Mouse (Mus musculus) heart, embryonic 13.5 days (tissue): Measurements from ENCODE around the gene Ubqln4. TPM values are rescaled to one million over a fixed set of nuclear protein-coding genes. Genes with fewer than 3 reads are reported as not detected.
"Not testable (repeated sequence)": the region's sequence is repeated elsewhere in the genome, so short reads cannot be mapped to it uniquely, and the experiment has no call there.

Source experiments
- ATAC-seq: fragments of 200-750 bp; cut with Nextera tagmentation; 2 replicates; pipeline ENCODE4 v1.8.0; 2017; ENCODE audit warnings: moderate TSS enrichment; ENCODE audit not compliant: insufficient number of reproducible peaks, low FRiP score, low TSS enrichment; ENCODE audit errors: extremely low read depth
- H3K27ac ChIP-seq: fragments of 300-500 bp; sonication (generic); replicated peaks from 2 replicates; pipeline ENCODE4 v1.5.1; 2015; ENCODE audit warnings: moderate library complexity, mild to moderate bottlenecking, inconsistent platforms
- H3K27me3 ChIP-seq: fragments of 300-500 bp; sonication (generic); replicated peaks from 2 replicates; pipeline ENCODE4 v1.6.1; 2015; ENCODE audit warnings: mild to moderate bottlenecking, inconsistent platforms
- H3K36me3 ChIP-seq: fragments of 300-500 bp; sonication (generic); 2 replicates; pipeline ENCODE4 v1.6.1; 2015; ENCODE audit warnings: mild to moderate bottlenecking, inconsistent platforms
- H3K4me1 ChIP-seq: fragments of 300-500 bp; sonication (generic); 2 replicates; pipeline ENCODE4 v1.6.1; 2015; ENCODE audit warnings: inconsistent platforms
- H3K4me2 ChIP-seq: fragments of 300-500 bp; sonication (generic); 2 replicates; pipeline ENCODE4 v1.6.1; 2015; ENCODE audit warnings: inconsistent platforms, mild to moderate bottlenecking, moderate library complexity
- H3K4me3 ChIP-seq: fragments of 300-500 bp; sonication (generic); 2 replicates; pipeline ENCODE4 v1.5.1; 2015; ENCODE audit warnings: moderate library complexity, mild to moderate bottlenecking, inconsistent platforms
- H3K9ac ChIP-seq: fragments of 300-500 bp; sonication (generic); 2 replicates; pipeline ENCODE4 v1.6.1; 2015; ENCODE audit warnings: inconsistent platforms, mild to moderate bottlenecking, moderate library complexity
- H3K9me3 ChIP-seq: fragments of 300-500 bp; sonication (generic); 2 replicates; pipeline ENCODE4 v1.6.1; 2016; ENCODE audit warnings: inconsistent platforms
- WGBS: fragments of 180-500 bp; shearing (Covaris S2); methylation state at CpG from one replicate; pipeline ENCODE4 v1.1.7; 2015; ENCODE audit warnings: mixed read lengths; 5-methylcytosine and 5-hydroxymethylcytosine counted together
- polyA plus RNA-seq: library from polyadenylated mRNA; unstranded; fragments of >200 nt; fragmentation: Nextera tagmentation; extraction: Ambion mirVana; gene quantifications from 2 replicates; pipeline ENCODE4 v1.2.1, GENCODE M21; 2015

Gene Ubqln4
- polyA plus RNA-seq, 1 experiment from 2014 or later, result 34.1 TPM

DNA sequence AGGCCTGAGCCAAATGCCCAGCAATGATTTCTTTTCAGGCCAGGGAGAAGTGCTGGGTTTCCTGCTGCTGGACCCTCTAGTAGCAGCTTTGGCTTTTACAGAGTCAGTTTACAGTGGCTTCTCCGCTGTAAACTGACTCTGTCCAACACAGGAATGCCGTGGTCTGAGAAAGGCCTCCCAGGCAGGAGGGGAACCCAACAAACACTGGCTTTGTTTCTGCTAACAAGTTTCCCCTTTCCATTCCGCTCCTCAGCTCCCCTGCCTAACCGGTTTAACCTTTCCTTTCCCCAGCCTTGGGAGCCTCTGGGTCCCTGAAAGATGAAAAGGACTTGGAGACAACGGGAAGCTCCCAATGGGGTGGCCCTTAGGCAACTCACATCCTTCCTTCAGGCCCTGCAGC is 36.7 kb downstream of the Ubqln4 start:
- Histone ChIP-seq H3K4me2 (no peak overlapping the region), H3K27me3 (no peaks in the 10 kb centered on the region), H3K36me3 (peaks cover 41% of the 10 kb centered on the region), H3K9ac (0 out of 2 replicates have a peak overlapping the region, but pooled peaks have one; percentile 54), H3K4me3 (no peak overlapping the region), H3K9me3 (no peaks in the 10 kb centered on the region), H3K27ac (0 out of 2 replicates have a peak overlapping the region, but pooled peaks have one; percentile 2), H3K4me1 (peaks cover 43% of the 10 kb centered on the region)
- 35% methylated on average over 5 of the region's 5 CpGs for WGBS
- no peak for ATAC-seq

DNA sequence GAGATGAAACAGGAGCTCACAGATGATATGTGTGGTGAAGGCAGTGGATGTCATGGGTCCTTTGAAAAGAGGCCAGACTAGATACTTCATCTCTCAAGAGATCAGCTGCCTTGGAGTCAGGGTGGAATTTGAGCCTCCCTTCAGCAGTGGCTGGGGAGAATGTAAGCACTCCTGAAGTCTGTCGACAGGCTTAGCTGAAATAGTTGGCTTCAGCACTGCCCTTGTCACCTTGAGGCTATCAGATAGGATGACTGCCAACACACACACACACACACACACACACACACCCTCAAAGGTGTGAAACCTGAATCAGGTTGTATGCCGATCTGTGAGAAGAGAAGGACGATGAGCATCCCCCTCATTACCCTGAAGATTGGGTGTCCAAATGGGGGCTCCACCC is 37.5 kb downstream of the Ubqln4 start:
- Histone ChIP-seq H3K9ac (peak overlapping the region; percentile 54), H3K4me2 (no peak overlapping the region), H3K27me3 (no peaks in the 10 kb centered on the region), H3K4me3 (no peak overlapping the region), H3K9me3 (no peaks in the 10 kb centered on the region), H3K4me1 (peaks cover 43% of the 10 kb centered on the region), H3K36me3 (peaks cover 33% of the 10 kb centered on the region), H3K27ac (0 out of 2 replicates have a peak overlapping the region, but pooled peaks have one; percentile 16)
- WGBS, result 37% methylated on average over 3 of the region's 3 CpGs
- no peak for ATAC-seq

- Histone ChIP-seq H3K4me2 (peak overlapping the region; percentile 3; the same call in 1 of the 2 replicates), H3K27me3 (no peaks in the 10 kb centered on the region), H3K4me1 (peaks cover 43% of the 10 kb centered on the region), H3K27ac (0 out of 2 replicates have a peak overlapping the region, but pooled peaks have one; percentile 4), H3K4me3 (no peak overlapping the region), H3K9ac (peak overlapping the region; percentile 33; the same call in 1 of the 2 replicates), H3K9me3 (no peaks in the 10 kb centered on the region), H3K36me3 (peaks cover 22% of the 10 kb centered on the region)
- ATAC-seq, result no peak
- WGBS, result 35% methylated on average over 9 of the region's 9 CpGs
These were observed 38.6 kb downstream of the Ubqln4 start for GRCm38 (mm10) chr3:88591950-88592731.

DNA sequence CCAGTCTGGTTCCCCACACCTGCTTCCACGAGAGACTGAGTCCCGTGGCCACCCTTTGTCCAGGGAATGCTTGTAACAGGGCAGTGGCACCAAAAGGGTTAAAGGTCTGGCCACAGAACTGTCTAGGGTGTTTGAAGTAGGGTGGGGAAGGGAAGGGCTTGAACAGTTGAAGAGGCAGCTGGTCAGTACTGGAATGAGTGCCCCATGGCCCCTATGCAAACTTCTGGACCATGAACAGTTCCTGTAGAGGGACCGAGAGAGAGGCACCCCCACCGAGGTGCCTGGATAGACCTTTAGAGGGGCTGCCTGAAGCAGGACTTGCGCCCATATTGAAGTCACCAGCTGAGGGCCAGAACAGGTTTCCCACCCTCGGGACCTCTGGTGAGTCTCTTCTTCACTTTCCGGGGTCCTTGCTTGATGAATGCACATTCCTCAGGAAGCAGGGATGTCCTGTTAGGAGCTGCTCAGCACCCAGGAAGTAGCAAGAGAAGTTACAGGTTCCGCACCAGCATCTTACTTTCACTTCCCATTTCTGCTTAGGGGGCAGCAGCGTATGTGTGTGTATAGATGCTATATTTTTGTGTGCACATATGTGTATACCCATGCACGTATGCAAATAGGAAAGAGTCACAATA is 39.5 kb downstream of the Ubqln4 start:
- H3K9ac ChIP-seq, result peak overlapping the region; percentile 33; the same call in 1 of the 2 replicates
- H3K36me3 ChIP-seq, result peaks cover 13% of the 10 kb centered on the region
- ATAC-seq, result no peak
- H3K4me2 ChIP-seq, result no peak overlapping the region
- no peaks in the 10 kb centered on the region for H3K27me3 ChIP-seq
- no peak overlapping the region for H3K27ac ChIP-seq
- peaks cover 43% of the 10 kb centered on the region for H3K4me1 ChIP-seq
- 70% methylated on average over 10 of the region's 10 CpGs for WGBS
- no peak overlapping the region for H3K4me3 ChIP-seq
- H3K9me3 ChIP-seq, result no peaks in the 10 kb centered on the region

DNA sequence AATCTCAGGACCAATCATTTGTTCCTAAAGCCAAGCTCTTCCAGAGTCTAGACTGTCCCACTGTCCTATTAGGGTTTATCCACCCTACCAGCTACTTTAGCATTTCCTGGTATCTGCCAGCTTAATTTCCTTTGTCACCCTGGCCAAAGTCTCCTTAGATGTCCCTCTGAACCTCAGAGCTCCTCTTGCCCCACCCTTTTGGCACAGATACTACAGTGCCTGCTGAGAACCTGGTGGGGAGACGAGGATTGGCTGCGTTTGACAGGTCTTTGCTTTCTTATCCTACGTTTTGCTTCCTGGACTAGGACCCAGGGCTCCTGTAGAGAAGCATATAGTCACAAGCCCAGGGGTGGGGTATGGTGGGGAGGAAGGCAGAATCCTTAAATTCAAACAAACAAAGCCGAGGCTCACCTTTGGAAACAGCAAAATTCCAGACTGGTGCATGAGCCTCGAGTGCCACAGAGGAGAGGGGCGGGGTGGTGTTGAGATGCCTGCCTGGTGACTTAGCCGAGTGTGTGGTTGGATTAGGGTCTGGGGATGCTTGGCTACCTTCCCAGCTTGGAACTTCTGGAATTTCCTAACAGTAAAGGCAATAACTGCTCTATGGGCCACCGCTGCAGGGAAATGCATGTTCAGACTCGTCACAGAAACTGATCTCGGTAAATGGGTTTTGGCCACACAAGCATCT is 40.5 kb downstream of the Ubqln4 start:
- peaks cover 43% of the 10 kb centered on the region for H3K4me1 ChIP-seq
- 34% methylated on average over 10 of the region's 10 CpGs for WGBS
- ATAC-seq, result no peak
- H3K27ac ChIP-seq, result no peak overlapping the region
- peak overlapping the region; percentile 4; the same call in 1 of the 2 replicates for H3K4me2 ChIP-seq
- H3K9me3 ChIP-seq, result no peaks in the 10 kb centered on the region
- H3K4me3 ChIP-seq, result no peak overlapping the region
- 0 out of 2 replicates have a peak overlapping the region, but pooled peaks have one; percentile 37 for H3K9ac ChIP-seq
- H3K36me3 ChIP-seq, result 0 out of 2 replicates have a peak, but pooled peaks cover 4% of the 10 kb centered on the region
- no peaks in the 10 kb centered on the region for H3K27me3 ChIP-seq

DNA sequence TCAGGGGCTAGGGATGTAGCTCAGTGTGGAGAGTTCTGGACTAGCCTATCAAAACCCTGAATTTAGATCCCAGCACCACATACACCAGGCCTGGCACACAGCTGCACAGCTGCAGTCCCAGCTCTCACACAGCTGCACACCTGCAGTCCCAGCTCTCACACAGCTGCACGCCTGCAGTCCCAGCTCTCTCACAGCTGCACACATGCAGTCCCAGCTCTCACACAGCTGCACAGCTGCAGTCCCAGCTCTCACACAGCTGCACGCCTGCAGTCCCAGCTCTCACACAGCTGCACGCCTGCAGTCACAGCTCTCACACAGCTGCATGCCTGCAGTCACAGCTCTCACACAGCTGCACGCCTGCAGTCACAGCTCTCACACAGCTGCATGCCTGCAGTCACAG is 43.0 kb downstream of the Ubqln4 start:
- WGBS, result 79% methylated on average over 4 of the region's 4 CpGs
- H3K9me3 ChIP-seq, result not testable (repeated sequence)

DNA sequence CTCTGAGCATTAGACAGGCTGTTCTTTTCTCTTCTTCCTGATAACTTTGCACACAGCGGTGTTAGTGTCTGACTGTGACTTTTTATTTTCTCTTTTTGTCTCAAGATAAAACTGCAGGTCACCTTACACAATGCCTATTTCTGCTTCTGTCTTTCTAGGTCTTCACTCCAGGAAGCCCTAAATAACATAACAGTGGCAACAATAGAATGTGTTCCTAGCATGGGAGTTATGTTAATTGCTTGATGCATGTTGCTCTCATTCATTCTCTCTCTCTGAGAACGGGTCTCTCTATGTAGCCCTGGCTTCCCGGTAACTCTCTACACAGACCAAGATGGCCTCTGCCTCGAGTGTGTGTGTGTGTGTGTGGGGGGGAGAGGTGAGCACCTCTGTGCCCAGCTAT is 48.9 kb downstream of the Ubqln4 start:
- H3K4me3 ChIP-seq, result no peak overlapping the region
- no peaks in the 10 kb centered on the region for H3K9me3 ChIP-seq
- H3K9ac ChIP-seq, result no peak overlapping the region
- no peaks in the 10 kb centered on the region for H3K27me3 ChIP-seq
- no peak overlapping the region for H3K27ac ChIP-seq
- ATAC-seq, result no peak
- peaks cover 26% of the 10 kb centered on the region for H3K4me1 ChIP-seq
- WGBS, result 60% methylated on average over 4 of the region's 4 CpGs
- no peaks in the 10 kb centered on the region for H3K36me3 ChIP-seq
- H3K4me2 ChIP-seq, result no peak overlapping the region

More for the DNA sequence above, 43.0 kb downstream of the Ubqln4 start:
- peaks cover 29% of the 10 kb centered on the region for H3K4me1 ChIP-seq
- H3K4me2 ChIP-seq, H3K36me3 ChIP-seq, ATAC-seq, H3K9ac ChIP-seq, H3K27me3 ChIP-seq, H3K27ac ChIP-seq, H3K4me3 ChIP-seq: not testable (repeated sequence)

- Histone ChIP-seq H3K36me3 (no peaks in the 10 kb centered on the region), H3K27me3 (no peaks in the 10 kb centered on the region), H3K9me3 (no peaks in the 10 kb centered on the region), H3K27ac (peak overlapping the region; percentile 69), H3K4me1 (peaks cover 37% of the 10 kb centered on the region), H3K4me3 (no peak overlapping the region), H3K9ac (no peak overlapping the region), H3K4me2 (no peak overlapping the region)
- peak; percentile 71; the same call in 1 of the 2 replicates for ATAC-seq
- 15% methylated on average over 6 of the region's 6 CpGs for WGBS
These were observed 50.2 kb downstream of the Ubqln4 start for GRCm38 (mm10) chr3:88603714-88604161.

DNA sequence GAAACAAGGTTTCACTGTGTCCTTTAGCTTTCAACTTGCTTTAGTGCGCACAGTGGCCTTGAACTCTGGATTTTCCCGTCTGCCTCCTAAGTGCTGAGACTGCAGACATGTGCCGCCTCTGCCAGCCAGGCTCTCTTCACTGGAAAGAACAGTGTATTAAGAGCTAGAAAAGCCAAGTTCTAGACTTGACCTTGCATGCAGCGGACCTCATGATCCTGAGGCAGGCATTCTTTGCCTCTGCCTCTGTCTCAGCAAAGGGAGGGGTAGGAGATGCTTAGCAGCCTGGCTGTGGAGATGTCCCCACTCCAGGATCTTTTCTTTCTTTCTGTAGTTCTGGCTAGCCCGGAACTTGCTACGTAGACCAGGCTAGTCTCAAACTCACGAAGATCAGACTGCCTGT is 51.3 kb downstream of the Ubqln4 start:
- 84% methylated on average over 7 of the region's 7 CpGs for WGBS
- Histone ChIP-seq H3K27ac (0 out of 2 replicates have a peak overlapping the region, but pooled peaks have one; percentile 69), H3K9me3 (no peaks in the 10 kb centered on the region), H3K4me3 (no peak overlapping the region), H3K9ac (no peak overlapping the region), H3K36me3 (no peaks in the 10 kb centered on the region), H3K4me2 (no peak overlapping the region), H3K27me3 (no peaks in the 10 kb centered on the region), H3K4me1 (peaks cover 46% of the 10 kb centered on the region)
- ATAC-seq, result no peak

DNA sequence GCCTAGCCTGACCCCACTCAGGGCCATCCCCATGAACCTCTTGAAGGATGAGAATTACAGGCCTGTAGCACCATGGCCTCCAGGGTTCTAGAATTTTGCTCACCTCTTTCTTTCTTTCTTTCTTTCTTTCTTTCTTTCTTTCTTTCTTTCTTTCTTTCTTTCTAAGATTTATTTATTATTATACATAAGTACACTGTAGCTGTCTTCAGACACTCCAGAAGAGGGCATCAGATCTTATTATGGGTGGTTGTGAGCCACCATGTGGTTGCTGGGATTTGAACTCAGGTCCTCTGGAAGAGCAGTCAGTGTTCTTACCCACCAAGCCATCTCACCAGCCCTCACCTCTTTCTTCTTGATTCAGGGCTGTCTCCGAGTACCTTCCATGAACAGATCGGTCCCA is 52.1 kb downstream of the Ubqln4 start, which contains the start of gene Arhgef2:
Arhgef2 (plus strand) TSS at position 301 of the 400 bp plus-strand sequence.
- Histone ChIP-seq H3K27ac (0 out of 2 replicates have a peak within 1 kb of the TSS, but pooled peaks have one; percentile 69), H3K4me1 (peaks cover 48% of the 10 kb centered on the region), H3K4me2 (peak within 1 kb of the TSS; percentile 77), H3K9ac (peak within 1 kb of the TSS; percentile 73), H3K4me3 (peak within 1 kb of the TSS; percentile 49)
- not testable (repeated sequence) for H3K27me3 ChIP-seq, ATAC-seq, H3K9me3 ChIP-seq, H3K36me3 ChIP-seq
- 90% methylated on average over 2 of the region's 2 CpGs for WGBS
